Mouse (Mus musculus) olfactory bulb, adult 2 months (tissue): Measurements from ENCODE around the gene Manba.

ENCODE experiments used
- CTCF ChIP-seq: fragments of 200-500 bp; IDR thresholded peaks from 2 replicates; pipeline ENCODE4 v1.5.1; 2012; ENCODE audit warnings: low read depth, mild to moderate bottlenecking, low read length, moderate library complexity; ENCODE audit not compliant: insufficient read depth
- POLR2A ChIP-seq: fragments of 200-500 bp; IDR thresholded peaks from 2 replicates; pipeline ENCODE4 v1.6.1; 2012; ENCODE audit warnings: mild to moderate bottlenecking, low read depth, low read length, moderate library complexity; ENCODE audit not compliant: insufficient read depth

GRCm38 (mm10) chr3:135438531-135438912 is 46.9 kb upstream of the Manba start:
- TF ChIP-seq CTCF (no peak), POLR2A (peak; percentile 60)
